Mouse (Mus musculus) forebrain, embryonic 14.5 days (tissue): ENCODE measurements around the gene Apex1. TPM values are rescaled to one million over a fixed set of nuclear protein-coding genes. Genes with fewer than 3 reads are reported as not detected.
"Not testable (repeated sequence)": the region's sequence is repeated elsewhere in the genome, so short reads cannot be mapped to it uniquely, and the experiment has no call there.

Experiments used
- ATAC-seq: fragments of 200-750 bp; cut with Nextera tagmentation; 2 replicates; pipeline ENCODE4 v1.8.0; 2017; ENCODE audit warnings: mild to moderate bottlenecking, moderate library complexity
- DNase-seq: peaks from one replicate; pipeline ENCODE4 v3.0.0-alpha.2; 2015; ENCODE audit warnings: low spot score
- H3K27ac ChIP-seq: fragments of 300-500 bp; sonication (generic); 2 replicates; pipeline ENCODE4 v1.5.1; 2014; ENCODE audit warnings: low read depth, mild to moderate bottlenecking, control low read depth, low read length, moderate library complexity
- H3K27me3 ChIP-seq: fragments of 300-500 bp; sonication (generic); replicated peaks from 2 replicates; pipeline ENCODE4 v1.6.1; 2014; ENCODE audit warnings: low read length, control low read depth, mixed read lengths; ENCODE audit not compliant: control insufficient read depth, insufficient read depth
- H3K36me3 ChIP-seq: fragments of 300-500 bp; sonication (generic); 2 replicates; pipeline ENCODE4 v1.6.1; 2014; ENCODE audit warnings: low read length, control low read depth; ENCODE audit not compliant: control insufficient read depth, insufficient read depth
- H3K4me1 ChIP-seq: fragments of 300-500 bp; sonication (generic); 2 replicates; pipeline ENCODE4 v1.6.1; 2014; ENCODE audit warnings: antibody characterized with exemption, low read length, control low read depth; ENCODE audit not compliant: control insufficient read depth, insufficient read depth
- H3K4me2 ChIP-seq: fragments of 300-500 bp; sonication (generic); 2 replicates; pipeline ENCODE4 v1.6.1; 2014; ENCODE audit warnings: mild to moderate bottlenecking, control low read depth, low read length
- H3K4me3 ChIP-seq: fragments of 300-500 bp; sonication (generic); 2 replicates; pipeline ENCODE4 v1.5.1; 2014; ENCODE audit warnings: low read depth, low read length, control low read depth
- H3K9ac ChIP-seq: fragments of 300-500 bp; sonication (generic); 2 replicates; pipeline ENCODE4 v1.6.1; 2014; ENCODE audit warnings: mild to moderate bottlenecking, low read length, control low read depth, moderate library complexity
- H3K9me3 ChIP-seq: fragments of 300-500 bp; sonication (generic); replicated peaks from 2 replicates; pipeline ENCODE4 v1.6.1; 2016; ENCODE audit warnings: low read length, control low read depth, mixed read lengths; ENCODE audit not compliant: control insufficient read depth
- WGBS: fragments of 180-500 bp; shearing (Covaris S2); extraction: QIAGEN DNeasy Blood & Tissue Kit; methylation state at CpG from one replicate; pipeline ENCODE4 v1.1.7; 2014; 5-methylcytosine and 5-hydroxymethylcytosine counted together
- polyA plus RNA-seq: library from polyadenylated mRNA; unstranded; fragments of >200 nt; fragmentation: Nextera tagmentation; extraction: Ambion mirVana; gene quantifications from 2 replicates; pipeline ENCODE4 v1.2.1, GENCODE M21; 2014

Gene Apex1
- polyA plus RNA-seq, 1 experiment from 2014 or later: 355 TPM

DNA sequence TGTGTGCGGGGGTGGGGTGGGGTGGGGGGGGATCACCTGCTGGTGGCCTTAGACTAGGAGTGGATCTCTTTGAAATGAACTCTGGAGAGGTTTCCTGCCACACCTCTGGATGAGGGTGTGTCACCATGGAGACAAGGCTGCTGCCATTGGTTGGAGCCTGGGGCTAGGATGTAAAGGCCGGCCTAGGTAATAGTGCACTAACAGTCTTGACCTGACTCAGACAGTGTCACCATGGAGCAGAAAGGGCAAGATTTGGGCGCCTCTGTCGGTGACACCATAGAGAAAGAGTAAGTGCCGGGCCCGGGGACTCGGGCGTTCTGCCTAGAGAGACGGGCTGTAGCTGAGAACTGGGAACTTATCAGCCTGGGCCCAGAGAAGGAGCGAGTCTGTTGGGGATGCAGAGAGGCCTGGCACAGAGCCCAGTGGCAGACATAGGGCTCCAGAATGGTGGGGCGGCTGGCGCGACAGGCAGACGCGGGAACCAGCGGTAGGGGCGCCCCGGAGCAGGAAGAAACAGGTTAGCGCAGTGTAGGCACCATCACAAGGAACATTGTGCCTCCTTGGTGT is 31.3 kb downstream of the Apex1 start, which contains the start of gene Pnp2:
Gene Pnp2, plus strand, starts transcription at position 51 of the 567 bp plus-strand sequence.
- not testable (repeated sequence) for H3K9ac ChIP-seq, H3K4me3 ChIP-seq, H3K27ac ChIP-seq, H3K36me3 ChIP-seq, H3K9me3 ChIP-seq, H3K4me1 ChIP-seq, H3K27me3 ChIP-seq
- WGBS: 5% methylated on average over 16 of the region's 19 CpGs
- DNase-seq (peak; percentile 35), ATAC-seq (peak; percentile 94)
- peak within 1 kb of the TSS; percentile 33 for H3K4me2 ChIP-seq

DNA sequence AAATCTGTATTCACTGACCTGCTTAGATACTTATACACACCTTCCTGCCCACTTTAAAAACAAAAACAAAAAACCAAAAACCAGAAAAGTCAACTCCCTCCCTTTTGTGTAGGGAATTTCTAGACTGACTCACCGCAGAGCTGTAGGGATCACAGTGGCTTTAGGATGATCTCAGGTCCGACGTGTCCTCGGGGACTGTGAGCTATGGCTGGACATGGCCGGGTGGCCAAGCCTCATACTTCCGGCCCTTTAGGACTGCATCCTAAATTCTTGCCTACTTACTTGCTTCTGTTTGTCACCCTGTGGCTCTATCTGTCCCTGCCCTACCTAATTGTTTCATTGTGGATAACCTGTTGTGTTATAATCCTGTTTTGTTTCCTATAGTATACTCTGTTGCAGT is 32.0 kb downstream of the Apex1 start:
- H3K4me2 ChIP-seq, DNase-seq, H3K4me1 ChIP-seq, H3K9ac ChIP-seq, H3K4me3 ChIP-seq, H3K36me3 ChIP-seq, H3K9me3 ChIP-seq, H3K27ac ChIP-seq, H3K27me3 ChIP-seq, ATAC-seq: not testable (repeated sequence)
- WGBS: 81% methylated on average over 6 of the region's 6 CpGs

DNA sequence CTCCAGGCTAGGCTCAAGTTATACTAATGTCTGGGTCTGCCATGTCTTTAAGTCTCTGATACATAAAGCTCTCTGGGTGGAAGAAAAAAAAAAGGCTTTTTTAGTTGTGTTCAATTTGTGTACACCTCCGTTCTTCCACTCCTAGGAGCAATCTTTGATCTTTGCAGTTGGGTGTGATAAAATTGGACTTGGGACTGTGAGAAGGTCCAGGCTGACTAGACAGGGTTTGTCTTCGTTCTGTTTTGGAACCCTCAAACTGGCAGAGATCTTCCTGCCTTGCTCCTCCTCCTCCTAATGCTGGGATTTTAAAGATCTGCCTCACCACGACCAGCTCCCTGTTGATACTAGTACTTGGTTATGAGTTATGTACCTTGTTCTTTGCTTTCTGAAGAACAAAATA is 32.4 kb downstream of the Apex1 start:
- not testable (repeated sequence) for H3K27me3 ChIP-seq, DNase-seq, H3K9ac ChIP-seq, H3K9me3 ChIP-seq, H3K4me2 ChIP-seq, H3K4me3 ChIP-seq, H3K27ac ChIP-seq, H3K36me3 ChIP-seq, H3K4me1 ChIP-seq, ATAC-seq
- 67% methylated on average over 3 of the region's 3 CpGs for WGBS

DNA sequence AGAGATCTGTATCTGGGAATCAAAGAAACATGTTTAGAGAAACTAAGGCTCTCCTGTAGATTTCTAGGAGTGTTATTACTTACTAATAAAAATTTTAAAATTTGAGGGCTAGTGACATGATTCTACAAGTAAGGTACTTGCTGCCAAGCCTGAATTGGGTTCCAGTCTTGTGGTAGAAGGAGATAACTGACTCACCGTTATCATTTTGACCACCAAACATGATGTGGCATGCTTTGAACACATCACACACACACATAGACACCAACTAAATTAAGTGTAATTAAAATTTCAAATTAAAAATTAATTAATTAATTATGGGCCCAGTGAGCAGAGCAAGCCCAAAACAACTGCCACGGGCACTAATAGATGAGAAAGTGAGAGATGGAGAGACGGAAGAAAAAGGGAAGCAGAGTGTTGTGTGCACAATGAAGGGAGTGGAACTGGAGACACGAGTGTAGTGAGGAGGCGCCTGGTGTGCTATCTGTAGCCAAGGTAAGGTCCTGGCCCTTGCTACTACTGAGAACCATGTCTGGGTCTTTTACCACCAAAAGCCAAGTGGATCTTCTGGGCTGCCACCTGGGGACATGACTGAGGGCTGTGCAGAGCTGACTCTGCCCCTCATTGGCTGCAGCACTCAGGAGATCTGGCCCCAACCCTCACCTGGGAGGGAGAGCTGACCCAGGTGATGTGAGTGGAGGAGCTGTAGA is 33.7 kb downstream of the Apex1 start:
- not testable (repeated sequence) for H3K4me2 ChIP-seq, H3K36me3 ChIP-seq, H3K27me3 ChIP-seq, DNase-seq, H3K9ac ChIP-seq, H3K4me3 ChIP-seq, H3K27ac ChIP-seq, H3K9me3 ChIP-seq, ATAC-seq, H3K4me1 ChIP-seq
- 84% methylated on average over 5 of the region's 5 CpGs for WGBS

DNA sequence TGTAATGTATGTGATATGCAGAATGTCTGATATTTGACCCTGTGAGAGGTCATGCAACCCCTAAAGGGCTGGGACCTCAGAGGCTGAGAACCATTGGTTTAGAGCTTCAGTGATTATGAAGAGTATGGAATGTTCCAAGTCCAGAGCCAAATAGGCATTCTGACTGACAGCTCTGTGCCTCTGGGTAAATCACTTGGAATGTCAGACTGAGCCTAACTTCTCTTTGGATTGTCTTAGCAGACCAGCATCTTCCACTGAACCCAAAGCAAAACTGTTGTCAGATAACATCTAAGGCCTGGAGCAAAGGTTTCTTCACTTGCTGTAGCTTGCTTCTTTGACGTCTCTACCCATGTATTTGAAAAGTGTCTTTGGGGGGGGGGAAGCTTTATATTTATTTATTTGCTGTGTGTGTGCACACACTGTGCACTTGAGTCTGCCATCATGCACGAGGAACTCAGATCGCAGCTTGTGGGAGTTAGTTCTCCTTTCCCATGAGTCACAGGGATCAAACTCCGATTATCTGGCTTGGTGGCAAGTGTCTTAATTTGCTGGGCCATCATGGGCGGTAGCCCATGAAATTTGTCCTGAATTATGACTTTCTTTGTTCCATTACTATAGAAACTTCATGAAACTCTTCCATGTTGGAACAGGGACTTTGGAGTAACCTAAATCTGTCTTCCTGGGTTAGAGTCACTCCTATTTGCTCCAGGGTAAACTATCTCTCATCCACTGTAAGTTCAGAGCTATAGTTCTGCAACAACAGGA is 43.6 kb downstream of the Apex1 start:
- Histone ChIP-seq H3K27ac (no peak overlapping the region), H3K27me3 (no peaks in the 10 kb centered on the region), H3K4me3 (no peak overlapping the region), H3K9me3 (no peaks in the 10 kb centered on the region), H3K4me1 (no peaks in the 10 kb centered on the region; the same call in 1 of the 2 replicates), H3K36me3 (no peaks in the 10 kb centered on the region), H3K9ac (no peak overlapping the region), H3K4me2 (no peak overlapping the region)
- ATAC-seq: no peak
- 79% methylated on average over 5 of the region's 5 CpGs for WGBS
- no peak for DNase-seq

DNA sequence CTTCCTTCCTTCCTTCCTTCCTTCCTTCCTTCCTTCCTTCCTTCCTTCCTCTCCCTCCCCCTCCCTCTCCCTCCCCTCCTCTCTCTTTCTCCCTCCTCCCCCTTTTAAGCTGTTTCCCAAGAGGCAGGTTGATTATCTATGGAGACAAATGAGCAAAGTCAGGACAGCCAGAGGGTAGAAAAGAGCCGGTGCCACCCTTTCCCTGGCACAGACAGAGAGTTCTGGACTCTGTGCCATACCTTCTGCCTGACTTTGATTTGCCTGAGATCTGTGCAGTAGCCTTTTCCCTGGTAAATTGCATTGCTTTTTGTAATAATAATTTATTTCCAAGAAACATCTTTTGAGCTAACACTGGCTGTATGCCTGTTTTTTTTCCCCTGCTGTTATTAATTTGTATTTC is 44.3 kb downstream of the Apex1 start:
- Histone ChIP-seq H3K27me3 (no peaks in the 10 kb centered on the region), H3K4me3 (no peak overlapping the region), H3K4me2 (no peak overlapping the region), H3K27ac (no peak overlapping the region), H3K9me3 (no peaks in the 10 kb centered on the region), H3K4me1 (no peaks in the 10 kb centered on the region; the same call in 1 of the 2 replicates), H3K36me3 (no peaks in the 10 kb centered on the region), H3K9ac (no peak overlapping the region)
- ATAC-seq (no peak), DNase-seq (no peak)
- WGBS: 8% methylated on average over 1 of the region's 1 CpGs

DNA sequence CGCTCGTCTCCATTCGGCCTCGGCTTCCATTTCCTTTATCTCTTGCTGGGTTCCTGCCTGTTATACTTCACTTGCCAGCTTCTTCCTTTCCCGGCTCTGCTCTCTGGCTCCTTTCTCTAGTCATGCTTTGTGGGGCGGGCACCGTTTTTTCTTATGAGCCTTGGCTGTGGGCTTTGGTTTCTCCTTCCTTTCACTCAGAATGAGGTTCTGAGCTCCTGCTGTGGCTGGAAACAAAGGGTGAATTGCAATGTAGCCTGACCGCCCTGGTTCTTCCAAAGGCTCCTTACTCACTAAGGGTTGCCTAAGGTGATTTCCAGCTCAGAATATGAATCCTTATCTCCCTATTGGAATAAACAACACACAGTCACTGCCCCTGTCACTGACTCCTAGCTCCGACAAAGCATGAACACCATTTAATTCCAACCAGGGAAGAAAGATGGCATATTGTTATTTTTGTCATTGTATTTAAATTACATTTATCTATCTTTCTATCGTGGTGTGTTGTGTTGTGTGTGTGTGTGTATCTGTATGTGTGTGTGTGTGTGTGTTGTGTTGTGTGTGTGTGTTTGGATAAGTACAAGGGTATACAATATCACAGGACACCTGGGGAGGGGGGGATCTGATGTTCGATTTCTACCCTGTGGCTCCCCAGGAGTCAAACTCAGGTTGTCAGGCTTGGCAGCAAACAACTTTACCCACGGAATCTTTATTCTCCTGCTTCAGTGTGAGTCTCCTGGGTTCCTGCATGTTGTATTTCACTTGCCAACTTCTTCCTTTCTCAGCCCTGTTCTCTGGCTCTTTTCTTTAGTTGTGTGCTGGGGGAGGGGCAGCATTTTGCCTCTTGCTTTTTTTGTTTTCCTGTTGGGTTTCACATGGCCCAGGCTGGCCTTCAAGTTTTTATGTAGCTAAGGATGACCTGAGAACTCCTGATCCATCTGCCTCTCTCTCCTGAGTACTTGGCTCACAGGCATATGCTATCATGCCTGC is 45.1 kb downstream of the Apex1 start:
- Histone ChIP-seq H3K4me3 (no peak overlapping the region), H3K9me3 (no peaks in the 10 kb centered on the region), H3K36me3 (no peaks in the 10 kb centered on the region), H3K27me3 (no peaks in the 10 kb centered on the region), H3K27ac (no peak overlapping the region), H3K4me2 (no peak overlapping the region), H3K9ac (no peak overlapping the region), H3K4me1 (no peaks in the 10 kb centered on the region; the same call in 1 of the 2 replicates)
- 5% methylated on average over 12 of the region's 12 CpGs for WGBS
- DNase-seq (peak; percentile 66), ATAC-seq (peak; percentile 57; the same call in 1 of the 2 replicates)

DNA sequence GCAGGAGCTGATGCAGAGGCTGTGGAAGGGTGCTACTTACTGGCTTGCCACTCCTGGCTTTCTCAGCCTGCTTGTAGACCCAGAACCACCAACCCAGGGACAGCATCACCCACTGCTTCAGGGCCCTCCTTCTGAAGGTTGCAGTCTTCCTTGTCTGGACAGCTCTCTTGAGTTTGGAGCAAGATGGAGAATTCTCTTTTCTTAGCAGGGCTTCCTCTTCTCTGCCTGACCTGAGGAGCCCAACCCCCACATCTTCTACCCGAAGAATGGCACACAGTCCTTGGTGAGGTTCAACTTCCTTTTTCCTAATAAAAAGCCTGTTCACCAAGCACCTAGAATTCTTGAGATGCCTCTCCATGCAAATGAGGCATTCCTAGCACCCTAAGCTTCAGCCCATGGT is 46.1 kb downstream of the Apex1 start:
- ATAC-seq (no peak), DNase-seq (no peak)
- no peak overlapping the region for H3K4me3 ChIP-seq
- H3K36me3 ChIP-seq: no peaks in the 10 kb centered on the region
- WGBS: 95% methylated on average over 1 of the region's 1 CpGs
- H3K4me2 ChIP-seq: no peak overlapping the region
- H3K9ac ChIP-seq: no peak overlapping the region
- no peak overlapping the region for H3K27ac ChIP-seq
- no peaks in the 10 kb centered on the region for H3K9me3 ChIP-seq
- no peaks in the 10 kb centered on the region for H3K27me3 ChIP-seq
- H3K4me1 ChIP-seq: no peaks in the 10 kb centered on the region; the same call in 1 of the 2 replicates
